Mouse (Mus musculus): ENCODE measurements around the gene Ccr9. TPM values are rescaled to one million over a fixed set of nuclear protein-coding genes. Genes with fewer than 3 reads are reported as not detected.
"Not testable (repeated sequence)": the region's sequence is repeated elsewhere in the genome, so short reads cannot be mapped to it uniquely, and the experiment has no call there.

Ccr9 gene
- polyA plus RNA-seq, 1 experiment: 608 TPM

DNA sequence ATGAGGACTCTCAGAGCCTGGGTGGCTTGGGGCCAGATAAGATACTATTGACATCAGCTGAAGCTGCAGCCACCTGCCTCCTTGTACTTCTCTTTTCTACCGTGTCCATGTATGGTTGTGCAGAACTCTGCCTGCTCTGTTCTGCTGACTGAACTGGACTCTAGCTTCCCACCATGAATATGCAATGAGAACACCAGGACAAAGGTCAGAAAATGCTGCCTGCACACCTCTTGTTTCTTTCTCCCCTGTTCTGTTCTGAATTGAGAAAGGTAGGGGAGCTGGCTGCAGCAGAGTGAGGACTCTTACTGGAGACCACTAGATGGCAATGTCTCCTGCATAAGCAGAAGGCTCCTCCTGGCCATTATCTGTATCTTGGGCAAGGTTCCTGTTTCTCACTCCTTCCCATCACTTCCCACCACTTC, 39.6 kb upstream of the Ccr9 start:
- peak; percentile 32 for DNase-seq
- 24% methylated on average over 1 of the region's 1 CpGs for WGBS
- H3K27ac ChIP-seq (ENCODE audit: control insufficient read depth, insufficient read depth, low read length): no peak overlapping the region
- H3K27me3 ChIP-seq (ENCODE audit: control insufficient read depth, insufficient read depth, low read length): no peaks in the 10 kb centered on the region
- no peak overlapping the region for H3K4me3 ChIP-seq (ENCODE audit: control insufficient read depth, insufficient read depth, low read length)
- TF ChIP-seq CTCF (IDR thresholded peaks at IDR 0.05; ENCODE audit: borderline replicate concordance, control insufficient read depth, extremely low read depth, insufficient read depth, low read length, poor library complexity): no peak
- no peak for TF ChIP-seq POLR2A (IDR thresholded peaks at IDR 0.05; ENCODE audit: control insufficient read depth, extremely low read depth, insufficient read depth, low read length, poor library complexity)
- H3K4me1 ChIP-seq (replicated peaks; ENCODE audit: control insufficient read depth, insufficient read depth, low read length): no peaks in the 10 kb centered on the region
- no peaks in the 10 kb centered on the region for H3K36me3 ChIP-seq (ENCODE audit: control insufficient read depth, insufficient read depth, low read length)

DNA sequence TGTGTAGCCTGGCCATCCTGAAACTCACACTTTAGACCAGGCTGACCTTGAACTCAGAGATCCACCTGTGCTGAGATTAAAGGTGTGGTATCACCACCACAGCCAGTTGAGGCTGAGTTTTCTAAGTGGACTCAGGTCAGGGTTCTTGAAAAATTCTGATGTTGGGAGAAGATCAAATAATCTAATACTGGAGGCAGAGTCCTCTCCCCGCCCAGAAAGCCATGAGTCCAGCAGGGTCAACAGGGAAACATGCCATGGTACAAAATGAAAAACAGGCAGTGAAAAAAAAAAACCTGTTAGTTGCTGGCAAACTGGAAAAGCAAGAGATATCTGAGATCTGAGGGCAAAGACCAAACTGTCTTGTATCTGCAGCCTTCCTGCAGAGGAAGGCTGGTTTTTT, 38.1 kb upstream of the Ccr9 start:
- 90% methylated on average over 1 of the region's 1 CpGs for WGBS
- TF ChIP-seq POLR2A (IDR thresholded peaks at IDR 0.05; ENCODE audit: control insufficient read depth, extremely low read depth, insufficient read depth, low read length, poor library complexity) (no peak), CTCF (IDR thresholded peaks at IDR 0.05; ENCODE audit: borderline replicate concordance, control insufficient read depth, extremely low read depth, insufficient read depth, low read length, poor library complexity) (no peak)
- no peak for DNase-seq
- Histone ChIP-seq H3K4me1 (replicated peaks; ENCODE audit: control insufficient read depth, insufficient read depth, low read length) (no peaks in the 10 kb centered on the region), H3K4me3 (ENCODE audit: control insufficient read depth, insufficient read depth, low read length) (no peak overlapping the region), H3K27me3 (ENCODE audit: control insufficient read depth, insufficient read depth, low read length) (no peaks in the 10 kb centered on the region), H3K27ac (ENCODE audit: control insufficient read depth, insufficient read depth, low read length) (no peak overlapping the region), H3K36me3 (ENCODE audit: control insufficient read depth, insufficient read depth, low read length) (no peaks in the 10 kb centered on the region)

DNA sequence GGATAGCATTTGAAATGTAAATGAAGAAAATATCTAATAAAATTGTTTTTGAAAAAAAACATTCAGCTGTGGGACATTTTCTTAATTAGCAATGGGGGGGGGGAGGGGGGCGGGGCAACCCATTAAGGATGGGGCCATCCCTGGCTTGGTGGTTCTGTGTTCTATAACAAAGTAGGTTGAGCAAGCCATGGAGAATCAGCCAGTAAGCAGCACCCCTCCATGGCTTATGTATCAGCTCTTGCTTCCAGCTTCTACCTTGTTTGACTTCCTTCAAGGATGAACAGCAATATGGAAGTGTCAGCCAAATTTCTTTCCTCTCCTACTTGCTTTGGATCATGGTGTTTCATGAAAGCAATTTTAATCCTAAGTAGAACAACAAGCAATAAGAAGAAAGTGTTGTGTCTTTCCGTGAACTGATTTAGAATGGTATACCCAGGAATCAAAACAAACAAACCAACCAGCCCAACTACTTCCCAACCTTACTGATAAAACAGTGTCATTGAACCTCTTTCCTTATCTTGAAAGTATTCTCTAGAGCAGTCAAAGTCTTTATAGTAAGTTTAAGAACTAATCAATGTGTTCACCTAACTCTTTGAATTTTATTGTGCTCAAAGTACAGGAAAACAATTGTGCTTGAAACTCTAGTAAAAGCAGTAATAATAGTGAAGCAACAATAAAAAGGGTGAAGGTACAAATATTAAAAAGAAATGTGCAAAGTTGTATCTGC, 28.3 kb upstream of the Ccr9 start:
- H3K27ac ChIP-seq (ENCODE audit: control insufficient read depth, insufficient read depth, low read length): no peak overlapping the region
- H3K4me1 ChIP-seq (replicated peaks; ENCODE audit: control insufficient read depth, insufficient read depth, low read length): no peaks in the 10 kb centered on the region
- 100% methylated on average over 2 of the region's 2 CpGs for WGBS
- no peak for TF ChIP-seq POLR2A (IDR thresholded peaks at IDR 0.05; ENCODE audit: control insufficient read depth, extremely low read depth, insufficient read depth, low read length, poor library complexity)
- TF ChIP-seq CTCF (IDR thresholded peaks at IDR 0.05; ENCODE audit: borderline replicate concordance, control insufficient read depth, extremely low read depth, insufficient read depth, low read length, poor library complexity): no peak
- H3K27me3 ChIP-seq (ENCODE audit: control insufficient read depth, insufficient read depth, low read length): no peaks in the 10 kb centered on the region
- H3K4me3 ChIP-seq (ENCODE audit: control insufficient read depth, insufficient read depth, low read length): no peak overlapping the region
- no peaks in the 10 kb centered on the region for H3K36me3 ChIP-seq (ENCODE audit: control insufficient read depth, insufficient read depth, low read length)
- no peak for DNase-seq

DNA sequence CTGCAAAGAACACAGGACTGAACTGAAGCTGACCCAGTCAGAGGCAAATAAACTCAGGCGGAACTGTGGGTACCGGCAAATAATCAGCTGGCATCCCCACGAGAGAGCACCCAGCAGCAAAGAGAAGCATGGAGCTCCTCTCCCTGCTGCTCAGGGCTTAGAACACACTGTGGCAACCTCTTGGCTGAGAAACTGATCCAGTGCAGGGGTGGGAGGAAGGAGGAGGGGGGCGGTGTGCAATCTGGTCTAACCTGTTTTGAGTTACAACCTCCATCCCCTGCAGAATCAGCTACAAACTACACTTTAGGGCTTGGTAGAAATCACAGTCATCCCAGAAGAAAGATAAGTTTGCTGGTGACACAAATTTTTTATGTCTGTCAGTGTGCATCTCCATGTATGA, 26.9 kb upstream of the Ccr9 start:
- Histone ChIP-seq H3K36me3 (ENCODE audit: control insufficient read depth, insufficient read depth, low read length) (no peaks in the 10 kb centered on the region), H3K27ac (ENCODE audit: control insufficient read depth, insufficient read depth, low read length) (no peak overlapping the region), H3K4me3 (ENCODE audit: control insufficient read depth, insufficient read depth, low read length) (no peak overlapping the region), H3K27me3 (ENCODE audit: control insufficient read depth, insufficient read depth, low read length) (no peaks in the 10 kb centered on the region), H3K4me1 (replicated peaks; ENCODE audit: control insufficient read depth, insufficient read depth, low read length) (no peaks in the 10 kb centered on the region)
- no peak for DNase-seq
- TF ChIP-seq CTCF (IDR thresholded peaks at IDR 0.05; ENCODE audit: borderline replicate concordance, control insufficient read depth, extremely low read depth, insufficient read depth, low read length, poor library complexity): no peak
- no peak for TF ChIP-seq POLR2A (IDR thresholded peaks at IDR 0.05; ENCODE audit: control insufficient read depth, extremely low read depth, insufficient read depth, low read length, poor library complexity)
- WGBS: 92% methylated on average over 4 of the region's 4 CpGs

DNA sequence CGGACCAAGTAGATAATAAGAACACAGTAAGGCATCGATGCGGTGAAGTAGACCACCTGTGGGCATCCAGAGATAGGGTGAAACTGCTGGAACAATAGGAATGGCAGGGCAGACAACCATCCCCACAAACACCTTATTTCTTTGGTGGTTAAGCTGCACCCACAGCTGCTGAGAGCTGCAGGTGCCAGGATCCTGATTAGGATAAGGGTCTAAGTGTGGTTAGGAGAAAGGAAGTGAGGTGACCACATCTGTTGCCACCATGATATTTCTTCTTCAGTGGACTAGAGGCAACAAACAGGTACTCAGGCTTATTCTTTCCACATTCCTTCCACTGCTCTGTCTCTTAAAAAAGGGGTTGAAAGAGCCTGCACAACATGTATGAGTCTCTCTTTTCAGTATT, 20.8 kb upstream of the Ccr9 start:
- H3K27me3 ChIP-seq (ENCODE audit: control insufficient read depth, insufficient read depth, low read length): no peaks in the 10 kb centered on the region
- TF ChIP-seq CTCF (IDR thresholded peaks at IDR 0.05; ENCODE audit: borderline replicate concordance, control insufficient read depth, extremely low read depth, insufficient read depth, low read length, poor library complexity) (no peak), POLR2A (IDR thresholded peaks at IDR 0.05; ENCODE audit: control insufficient read depth, extremely low read depth, insufficient read depth, low read length, poor library complexity) (no peak)
- no peak overlapping the region for H3K27ac ChIP-seq (ENCODE audit: control insufficient read depth, insufficient read depth, low read length)
- H3K4me1 ChIP-seq (replicated peaks; ENCODE audit: control insufficient read depth, insufficient read depth, low read length): peaks cover 6% of the 10 kb centered on the region
- H3K36me3 ChIP-seq (ENCODE audit: control insufficient read depth, insufficient read depth, low read length): no peaks in the 10 kb centered on the region
- 8% methylated on average over 3 of the region's 3 CpGs for WGBS
- H3K4me3 ChIP-seq (ENCODE audit: control insufficient read depth, insufficient read depth, low read length): no peak overlapping the region
- peak; percentile 11 for DNase-seq

DNA sequence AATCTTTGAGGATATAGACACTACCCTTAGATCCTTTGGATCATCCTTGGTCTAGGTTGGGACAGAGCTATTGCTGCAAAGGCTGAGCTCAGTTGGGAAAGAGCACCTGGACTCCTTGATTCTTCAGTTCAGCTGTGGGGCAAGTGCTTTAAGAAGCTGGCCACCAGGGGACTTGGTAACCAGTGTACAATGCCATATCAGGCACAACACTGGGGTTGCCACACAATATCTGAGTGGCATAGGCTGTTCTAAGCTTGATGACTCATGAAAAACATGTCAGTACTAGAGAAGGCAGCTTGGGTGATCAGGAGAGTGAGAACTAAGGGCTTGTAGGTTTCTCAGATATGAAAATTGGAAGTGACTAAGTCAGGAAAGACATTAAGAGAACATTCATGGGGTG, 19.3 kb upstream of the Ccr9 start:
- DNase-seq: no peak
- Histone ChIP-seq H3K4me1 (replicated peaks; ENCODE audit: control insufficient read depth, insufficient read depth, low read length) (peaks cover 6% of the 10 kb centered on the region), H3K27me3 (ENCODE audit: control insufficient read depth, insufficient read depth, low read length) (no peaks in the 10 kb centered on the region), H3K4me3 (ENCODE audit: control insufficient read depth, insufficient read depth, low read length) (no peak overlapping the region), H3K36me3 (ENCODE audit: control insufficient read depth, insufficient read depth, low read length) (no peaks in the 10 kb centered on the region), H3K27ac (ENCODE audit: control insufficient read depth, insufficient read depth, low read length) (no peak overlapping the region)
- TF ChIP-seq CTCF (IDR thresholded peaks at IDR 0.05; ENCODE audit: borderline replicate concordance, control insufficient read depth, extremely low read depth, insufficient read depth, low read length, poor library complexity): no peak
- TF ChIP-seq POLR2A (IDR thresholded peaks at IDR 0.05; ENCODE audit: control insufficient read depth, extremely low read depth, insufficient read depth, low read length, poor library complexity): no peak

DNA sequence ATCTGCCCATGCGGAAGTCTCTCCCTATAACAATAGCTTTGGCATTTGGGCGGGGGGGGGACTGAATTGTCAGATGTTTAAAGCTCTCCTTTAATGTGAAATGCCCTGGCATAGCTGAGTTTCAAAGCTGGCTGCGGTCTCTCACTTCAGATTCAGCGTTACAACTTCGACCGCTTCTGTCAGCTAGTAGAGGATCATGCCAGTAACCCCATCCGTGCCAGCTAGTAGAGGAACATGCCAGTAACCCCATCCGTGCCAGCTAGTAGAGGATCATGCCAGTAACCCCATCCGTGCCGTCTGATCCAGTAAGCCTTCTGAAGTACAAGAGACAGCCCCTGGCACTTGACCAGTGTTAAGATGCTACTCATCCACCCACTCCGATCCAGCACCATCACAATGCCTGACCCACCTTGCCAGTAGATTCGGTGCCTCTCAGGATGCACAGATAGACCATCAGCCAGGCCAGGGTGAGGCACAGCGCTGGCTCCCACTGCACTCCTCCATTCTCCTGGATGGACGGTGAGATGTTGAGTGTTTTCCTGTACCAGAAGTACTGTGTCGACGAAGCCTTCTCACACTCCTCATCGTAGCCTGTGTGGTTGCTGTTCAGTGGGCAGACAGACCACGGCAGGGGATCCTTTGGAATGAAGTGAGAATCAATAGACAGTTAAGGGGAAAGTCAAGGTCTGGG, 18.1 kb upstream of the Ccr9 start:
- not testable (repeated sequence) for H3K27me3 ChIP-seq (ENCODE audit: control insufficient read depth, insufficient read depth, low read length); H3K27ac ChIP-seq (ENCODE audit: control insufficient read depth, insufficient read depth, low read length); H3K4me3 ChIP-seq (ENCODE audit: control insufficient read depth, insufficient read depth, low read length); DNase-seq; H3K4me1 ChIP-seq (replicated peaks; ENCODE audit: control insufficient read depth, insufficient read depth, low read length); H3K36me3 ChIP-seq (ENCODE audit: control insufficient read depth, insufficient read depth, low read length)
- 96% methylated on average over 18 of the region's 18 CpGs for WGBS

All from thymus, adult 2 months (tissue).